8 mouse cellular contexts compared by ENCODE assay signal in genomic region chr7:75110689-75111088, GRCm38 (mm10).
A peak's percentile ranks its signal among the peaks of the same experiment; 100 is the strongest.
DNase-seq lines count a peak whose midpoint lies in the region; ATAC-seq lines count a peak whose summit lies in the region.

No protein-coding gene starts in this region.

- peak; percentile 94 for ATAC-seq in megakaryocyte-erythroid progenitor cell, adult 5-6 weeks (replicated peaks; ENCODE audit: low FRiP score, low TSS enrichment, poor library complexity, severe bottlenecking)

- DNase-seq in heart, adult 18-20 months = peak; percentile 31 to 46
- DNase-seq in heart, postnatal 25 days (ENCODE audit: low spot score) = no peak
- DNase-seq in 3T3-L1 (ENCODE audit: low read depth, low spot score) = peak; percentile 65
- peak; percentile 8 for DNase-seq in T-cell, adult 2 months (ENCODE audit: low spot score)
- DNase-seq in embryo, embryonic 10.5 days (ENCODE audit: low spot score) = peak; percentile 78
- DNase-seq in induced T-regulatory cell, adult 2 months (ENCODE audit: low read depth) = peak; percentile 58
- DNase-seq in ovary, postnatal 36 days (ENCODE audit: low spot score) = no peak

- intact Hi-C loops in heart, postnatal 25 days (cut with DNase I) = loop anchor here (1.0 to 10.0 kb wide), 3 partner anchors 553 to 1086 kb away; no protein-coding TSS in a partner anchor

Comparison
In these comparisons a context has a peak if more than half of its experiments do, and no peak if none do; other contexts are left out.
1. DNase-seq: peak in heart, adult 18-20 months (2 of 2), 3T3-L1 (single experiment), T-cell, adult 2 months (single experiment), embryo, embryonic 10.5 days (single experiment) and induced T-regulatory cell, adult 2 months (single experiment); none in heart, postnatal 25 days (single experiment) and ovary, postnatal 36 days (single experiment).